Mouse (Mus musculus) midbrain, embryonic 16.5 days (tissue): ENCODE measurements at regions not wholly inside any gene's neighbourhood (a gene's known extent, or its start where the extent isn't known, plus 50 kb on each side); places are given as distances from the start of the nearest gene placed in this dataset.

ENCODE experiments used
- ATAC-seq: fragments of 200-750 bp; cut with Nextera tagmentation; 2 replicates; pipeline ENCODE4 v1.8.0; 2017; ENCODE audit warnings: moderate TSS enrichment
- H3K27ac ChIP-seq: fragments of 300-500 bp; sonication (generic); 2 replicates; pipeline ENCODE4 v1.5.1; 2014; ENCODE audit warnings: mild to moderate bottlenecking, low read length, mixed read lengths
- H3K27me3 ChIP-seq: fragments of 300-500 bp; sonication (generic); 2 replicates; pipeline ENCODE4 v1.6.1; 2014; ENCODE audit warnings: low read depth, low read length, mixed read lengths; ENCODE audit not compliant: control insufficient read depth, insufficient read depth
- H3K36me3 ChIP-seq: fragments of 300-500 bp; sonication (generic); 2 replicates; pipeline ENCODE4 v1.6.1; 2014; ENCODE audit warnings: mild to moderate bottlenecking, low read length, moderate library complexity, mixed read lengths; ENCODE audit not compliant: control insufficient read depth, insufficient read depth
- H3K4me1 ChIP-seq: fragments of 300-500 bp; sonication (generic); 2 replicates; pipeline ENCODE4 v1.6.1; 2014; ENCODE audit warnings: mild to moderate bottlenecking, low read length, mixed read lengths; ENCODE audit not compliant: control insufficient read depth, insufficient read depth
- H3K4me2 ChIP-seq: fragments of 300-500 bp; sonication (generic); 2 replicates; pipeline ENCODE4 v1.6.1; 2014; ENCODE audit warnings: mild to moderate bottlenecking, low read length, mixed read lengths
- H3K4me3 ChIP-seq: fragments of 300-500 bp; sonication (generic); 2 replicates; pipeline ENCODE4 v1.5.1; 2014; ENCODE audit warnings: low read depth, mild to moderate bottlenecking, low read length, moderate library complexity, mixed read lengths
- H3K9ac ChIP-seq: fragments of 300-500 bp; sonication (generic); 2 replicates; pipeline ENCODE4 v1.6.1; 2014; ENCODE audit warnings: low read depth, low read length, mixed read lengths
- H3K9me3 ChIP-seq: fragments of 300-500 bp; sonication (generic); replicated peaks from 2 replicates; pipeline ENCODE4 v1.6.1; 2014; ENCODE audit warnings: mild to moderate bottlenecking, low read length, mixed read lengths; ENCODE audit not compliant: control insufficient read depth, poor library complexity, severe bottlenecking
- WGBS: fragments of 180-500 bp; shearing (Covaris S2); extraction: QIAGEN DNeasy Blood & Tissue Kit; methylation state at CpG from one replicate; pipeline ENCODE4 v1.1.7; 2014; 5-methylcytosine and 5-hydroxymethylcytosine counted together

DNA sequence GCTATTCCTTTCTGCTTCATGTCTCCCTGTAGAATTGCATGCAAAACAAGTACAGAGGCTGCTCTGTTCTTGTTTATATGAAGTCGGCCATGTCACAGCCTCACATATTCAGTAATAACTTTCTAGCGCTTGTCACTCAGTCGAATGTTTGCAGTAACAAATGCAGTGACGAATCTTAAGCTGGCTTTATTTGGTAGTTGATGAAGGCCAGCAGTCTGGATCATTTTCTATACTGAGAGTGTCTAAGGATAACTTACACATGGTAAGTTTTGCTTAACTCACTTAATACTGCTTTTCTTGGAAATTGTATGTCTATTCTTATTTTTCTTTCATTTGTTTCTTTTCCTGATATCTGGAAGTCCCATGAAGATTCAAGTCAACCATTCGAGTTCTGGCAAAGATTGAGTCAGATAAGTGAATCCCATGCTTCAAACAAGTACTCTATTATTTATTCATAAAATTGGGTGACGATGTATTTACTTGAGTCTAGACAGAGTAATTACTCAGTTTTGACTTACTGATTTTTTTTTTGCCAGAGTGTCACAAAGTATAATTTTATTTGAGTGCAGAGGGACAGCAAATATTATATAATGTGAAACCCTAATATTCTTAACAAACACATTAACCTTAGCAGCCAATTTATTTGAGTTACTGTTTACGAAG lies 189.0 kb downstream of the Slitrk6 start:
- Histone ChIP-seq H3K27me3 (no peaks in the 10 kb centered on the region), H3K4me3 (no peak overlapping the region), H3K4me1 (no peaks in the 10 kb centered on the region), H3K36me3 (no peaks in the 10 kb centered on the region), H3K27ac (no peak overlapping the region), H3K9ac (no peak overlapping the region), H3K4me2 (no peak overlapping the region), H3K9me3 (no peaks in the 10 kb centered on the region)
- WGBS = 88% methylated on average over 7 of the region's 7 CpGs
- no peak for ATAC-seq

DNA sequence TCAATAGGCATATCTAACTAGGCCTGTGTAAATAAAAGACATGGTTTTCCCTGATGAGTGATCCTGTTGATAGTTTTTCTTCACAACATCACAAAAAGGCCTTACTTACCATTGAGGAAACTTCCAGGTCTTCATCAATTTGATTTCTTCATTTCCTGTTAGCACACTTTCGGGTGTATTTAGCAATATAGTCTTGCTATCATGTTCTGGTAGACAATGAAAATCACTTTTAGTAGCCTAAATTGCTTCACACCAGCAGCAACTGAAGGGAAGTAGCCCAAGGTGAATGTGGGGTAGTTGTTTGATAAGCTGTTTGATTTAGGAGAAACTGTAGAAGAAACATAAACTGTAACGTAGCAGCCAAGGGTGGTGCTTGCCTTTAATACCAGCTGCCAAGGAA lies 190.3 kb downstream of the Slitrk6 start:
- Histone ChIP-seq H3K4me1 (no peaks in the 10 kb centered on the region), H3K27ac (no peak overlapping the region), H3K4me2 (no peak overlapping the region), H3K36me3 (no peaks in the 10 kb centered on the region), H3K27me3 (no peaks in the 10 kb centered on the region), H3K9ac (no peak overlapping the region), H3K4me3 (no peak overlapping the region), H3K9me3 (no peaks in the 10 kb centered on the region)
- ATAC-seq = no peak
- 84% methylated on average over 2 of the region's 2 CpGs for WGBS

DNA sequence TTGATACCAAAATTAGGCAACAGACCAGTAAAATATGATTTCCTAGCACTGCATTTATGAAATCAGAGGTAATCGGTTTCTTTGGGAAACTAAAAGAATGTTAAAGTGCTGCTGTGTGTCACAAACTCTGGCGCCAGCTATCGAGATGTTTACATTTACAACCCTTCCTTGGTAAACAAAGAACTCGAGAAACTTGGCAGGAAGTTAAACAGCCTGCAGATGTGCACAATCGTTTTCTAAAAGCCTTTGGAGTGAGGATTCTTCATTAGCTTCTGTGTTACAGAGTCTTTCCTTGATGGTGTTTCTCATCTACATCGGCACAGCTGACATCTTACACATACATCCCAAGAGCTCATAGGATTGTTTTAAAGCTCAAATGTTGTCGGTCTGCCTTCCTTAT lies 209.7 kb downstream of the Slitrk6 start:
- no peak overlapping the region for H3K27ac ChIP-seq
- WGBS = 81% methylated on average over 7 of the region's 7 CpGs
- no peak overlapping the region for H3K4me3 ChIP-seq
- no peaks in the 10 kb centered on the region for H3K27me3 ChIP-seq
- H3K4me1 ChIP-seq = no peaks in the 10 kb centered on the region
- no peaks in the 10 kb centered on the region for H3K36me3 ChIP-seq
- no peak overlapping the region for H3K4me2 ChIP-seq
- H3K9me3 ChIP-seq = no peaks in the 10 kb centered on the region
- ATAC-seq = no peak
- no peak overlapping the region for H3K9ac ChIP-seq

DNA sequence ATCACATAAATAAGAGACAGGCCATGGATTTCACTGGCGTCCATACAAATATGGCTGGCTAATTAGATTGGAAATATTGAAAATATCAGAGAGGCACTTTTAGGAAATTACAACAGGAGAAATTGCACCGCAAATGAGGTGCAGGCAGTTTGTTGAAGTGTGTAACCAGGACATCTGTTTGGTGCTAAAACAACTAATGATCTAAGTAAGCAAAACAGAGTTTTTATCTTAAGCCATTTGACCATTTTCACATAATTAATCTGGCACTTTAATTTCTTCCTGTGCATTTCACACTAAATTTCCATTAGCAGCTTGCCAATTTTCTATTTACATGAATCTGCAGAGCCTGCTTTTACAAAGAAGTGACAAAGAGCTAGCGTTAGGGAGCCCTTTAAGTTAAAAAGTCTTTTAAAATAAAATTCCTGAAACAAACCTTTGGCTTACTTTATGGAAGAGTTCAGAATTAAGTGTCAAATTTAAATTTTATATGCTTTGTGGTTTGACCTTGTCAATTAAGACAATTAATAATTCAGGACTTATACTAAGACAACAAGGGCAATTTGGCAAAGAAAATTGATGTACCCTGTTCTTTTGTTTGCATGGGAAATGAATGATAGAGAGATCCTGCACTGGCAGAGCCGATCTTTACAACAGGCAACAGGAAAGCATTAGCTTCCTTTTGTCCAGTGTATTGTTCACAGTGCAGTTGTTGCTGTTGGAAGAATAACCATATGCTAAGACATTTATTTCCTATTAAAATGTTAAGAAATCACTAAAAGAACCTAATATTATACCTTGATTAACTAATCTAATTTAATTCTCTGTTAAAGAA lies 211.4 kb downstream of the Slitrk6 start:
- Histone ChIP-seq H3K4me3 (no peak overlapping the region), H3K9me3 (no peaks in the 10 kb centered on the region), H3K36me3 (no peaks in the 10 kb centered on the region), H3K27ac (no peak overlapping the region), H3K27me3 (no peaks in the 10 kb centered on the region), H3K4me2 (no peak overlapping the region), H3K4me1 (no peaks in the 10 kb centered on the region), H3K9ac (no peak overlapping the region)
- no peak for ATAC-seq
- 70% methylated on average over 4 of the region's 4 CpGs for whole genome bisulfite sequencing

DNA sequence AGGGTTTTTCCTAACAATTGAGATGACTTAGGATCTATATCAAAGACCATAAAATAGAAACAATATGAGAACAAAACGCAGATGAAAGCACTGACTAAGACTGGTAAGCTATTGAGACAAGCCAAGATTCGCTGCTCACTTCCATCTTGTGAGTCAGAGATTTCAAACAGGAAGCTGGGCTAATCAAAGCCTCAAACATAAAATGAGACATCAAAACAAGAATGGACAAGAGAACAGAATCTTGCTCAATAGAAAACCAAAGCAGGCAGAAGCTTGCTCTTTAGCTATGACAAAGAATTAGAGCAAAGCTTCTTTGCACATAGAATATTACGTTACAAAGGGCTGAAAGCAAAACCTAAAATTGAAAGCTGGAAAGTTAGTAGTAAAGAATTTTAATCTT lies 227.6 kb downstream of the Slitrk6 start:
- H3K4me2 ChIP-seq = no peak overlapping the region
- no peak for ATAC-seq
- H3K9me3 ChIP-seq = no peaks in the 10 kb centered on the region
- no peaks in the 10 kb centered on the region for H3K4me1 ChIP-seq
- no peak overlapping the region for H3K4me3 ChIP-seq
- WGBS = 65% methylated on average over 3 of the region's 3 CpGs
- H3K27me3 ChIP-seq = no peaks in the 10 kb centered on the region
- H3K27ac ChIP-seq = no peak overlapping the region
- no peak overlapping the region for H3K9ac ChIP-seq
- H3K36me3 ChIP-seq = no peaks in the 10 kb centered on the region

DNA sequence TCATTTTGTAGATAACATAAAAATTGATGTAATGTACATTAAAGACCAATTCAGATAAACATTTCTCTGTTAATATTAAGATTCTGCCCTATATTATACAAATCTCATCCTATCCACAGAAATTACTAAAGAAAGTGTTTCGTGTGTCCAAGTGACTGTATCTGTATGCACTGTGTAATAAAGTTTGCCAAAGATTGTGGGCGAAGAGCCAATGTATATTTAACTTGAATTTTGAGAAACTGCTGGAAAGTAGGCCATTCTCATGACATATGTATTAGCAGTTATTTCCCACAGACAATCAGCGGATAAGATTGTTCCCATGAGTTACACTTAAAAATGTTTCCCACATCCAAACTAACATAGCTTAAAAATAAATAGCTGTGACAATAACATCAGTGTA lies 269.9 kb downstream of the Slitrk6 start:
- no peaks in the 10 kb centered on the region for H3K36me3 ChIP-seq
- 90% methylated on average over 3 of the region's 3 CpGs for WGBS
- no peaks in the 10 kb centered on the region for H3K9me3 ChIP-seq
- ATAC-seq = no peak
- no peaks in the 10 kb centered on the region for H3K27me3 ChIP-seq
- no peak overlapping the region for H3K4me3 ChIP-seq
- no peaks in the 10 kb centered on the region for H3K4me1 ChIP-seq
- no peak overlapping the region for H3K4me2 ChIP-seq
- H3K27ac ChIP-seq = no peak overlapping the region
- no peak overlapping the region for H3K9ac ChIP-seq

DNA sequence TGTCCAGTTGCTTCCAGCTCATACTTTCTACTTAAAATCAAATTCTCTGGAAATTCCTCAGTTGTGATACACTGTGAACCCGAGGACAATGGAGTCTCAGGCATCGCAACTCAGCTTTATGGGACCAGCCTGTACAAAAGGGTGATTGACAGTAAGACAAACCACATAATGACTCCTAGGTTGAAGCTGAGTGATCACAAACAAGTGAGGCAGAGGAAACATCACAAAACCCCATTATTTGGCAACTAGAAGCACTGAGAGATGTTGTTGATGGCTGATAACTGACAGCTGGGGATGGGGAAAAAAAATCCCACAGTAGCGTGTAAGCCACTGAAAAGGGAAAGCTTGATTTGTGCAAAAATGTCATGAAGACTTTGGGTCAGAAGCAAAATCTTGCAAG lies 282.2 kb downstream of the Slitrk6 start:
- Histone ChIP-seq H3K36me3 (no peaks in the 10 kb centered on the region), H3K27ac (no peak overlapping the region), H3K4me2 (no peak overlapping the region), H3K4me1 (no peaks in the 10 kb centered on the region), H3K4me3 (no peak overlapping the region), H3K27me3 (no peaks in the 10 kb centered on the region), H3K9me3 (no peaks in the 10 kb centered on the region), H3K9ac (no peak overlapping the region)
- WGBS = 29% methylated on average over 3 of the region's 3 CpGs
- no peak for ATAC-seq

DNA sequence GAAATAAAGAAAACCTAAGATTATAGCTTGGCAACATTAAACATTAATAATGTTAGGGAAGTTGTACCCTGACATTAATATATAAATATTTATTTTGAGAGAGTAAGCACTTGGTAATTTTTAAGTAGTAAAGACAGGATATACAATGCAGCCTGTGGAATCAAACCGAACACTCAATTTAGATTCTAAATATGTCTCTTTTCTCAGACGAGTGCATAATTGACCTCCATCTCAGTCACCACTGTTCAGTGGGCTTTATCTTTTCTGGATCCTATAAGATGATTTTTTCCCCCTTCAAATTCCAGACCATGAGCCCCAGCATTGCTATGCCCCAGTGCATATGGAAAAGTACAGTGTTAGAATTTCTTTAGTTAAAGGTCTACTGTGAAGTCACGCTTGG lies 282.8 kb downstream of the Slitrk6 start:
- Histone ChIP-seq H3K27me3 (no peaks in the 10 kb centered on the region), H3K9me3 (no peaks in the 10 kb centered on the region), H3K4me1 (no peaks in the 10 kb centered on the region), H3K9ac (no peak overlapping the region), H3K27ac (no peak overlapping the region), H3K4me3 (no peak overlapping the region), H3K36me3 (no peaks in the 10 kb centered on the region), H3K4me2 (no peak overlapping the region)
- ATAC-seq = no peak
- WGBS = 72% methylated on average over 3 of the region's 3 CpGs

DNA sequence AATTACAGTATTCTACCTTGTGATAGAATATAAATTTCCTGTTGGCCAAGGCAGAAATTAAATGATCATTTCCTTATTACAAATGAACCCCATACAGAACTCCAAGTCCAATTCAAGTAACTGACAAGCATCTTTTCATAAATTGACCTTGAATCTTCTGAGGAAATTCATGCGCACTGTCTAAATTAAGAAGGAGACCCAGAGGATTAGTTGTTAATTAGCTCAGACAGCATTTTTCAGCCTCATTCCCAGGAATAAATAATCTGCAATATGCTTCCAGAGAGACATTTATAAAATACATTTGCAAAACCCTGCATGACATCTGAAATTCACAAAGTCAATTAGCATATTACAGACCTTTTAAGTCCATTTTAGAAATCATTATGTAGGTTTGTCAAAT lies 284.2 kb downstream of the Slitrk6 start:
- ATAC-seq = no peak
- H3K27me3 ChIP-seq = no peaks in the 10 kb centered on the region
- no peak overlapping the region for H3K4me3 ChIP-seq
- no peak overlapping the region for H3K9ac ChIP-seq
- H3K27ac ChIP-seq = no peak overlapping the region
- 50% methylated on average over 1 of the region's 1 CpGs for WGBS
- no peaks in the 10 kb centered on the region for H3K4me1 ChIP-seq
- no peaks in the 10 kb centered on the region for H3K9me3 ChIP-seq
- H3K4me2 ChIP-seq = no peak overlapping the region
- H3K36me3 ChIP-seq = no peaks in the 10 kb centered on the region
